Mouse (Mus musculus): Measurements from ENCODE around the gene D030056L22Rik.

Gene D030056L22Rik

DNA sequence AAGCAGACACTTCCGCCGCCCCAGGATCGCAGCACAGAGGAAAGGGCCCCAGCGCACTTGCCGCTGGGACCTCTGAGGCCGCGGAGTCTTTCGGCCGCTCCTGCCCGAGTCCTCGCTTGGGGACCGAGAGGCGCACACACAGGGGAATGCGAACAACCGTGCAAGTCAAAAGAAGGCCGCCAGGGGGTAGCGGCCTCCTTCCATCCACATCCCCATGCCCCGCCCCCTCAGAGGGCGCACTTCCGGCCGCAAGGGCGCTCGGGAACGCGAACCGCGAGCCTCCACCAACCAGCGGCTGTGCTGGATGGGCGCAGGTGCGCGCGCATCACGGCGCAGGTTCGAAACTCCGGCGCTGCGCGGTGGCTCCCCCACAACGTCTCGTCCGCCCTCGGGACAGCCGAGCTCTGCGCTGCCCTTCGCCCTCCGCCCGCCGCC, at the start of gene D030056L22Rik:
Gene D030056L22Rik (plus strand): TSS at position 328 of the 435 bp plus-strand sequence.
- in situ Hi-C loops (cut with MboI, MseI) = loop anchor here in 1 of 2 experiments (5.0 to 10.0 kb wide), 2 partner anchors 81 to 1308 kb away; partner anchors contain the start of genes Nmrk1 and Ostf1

DNA sequence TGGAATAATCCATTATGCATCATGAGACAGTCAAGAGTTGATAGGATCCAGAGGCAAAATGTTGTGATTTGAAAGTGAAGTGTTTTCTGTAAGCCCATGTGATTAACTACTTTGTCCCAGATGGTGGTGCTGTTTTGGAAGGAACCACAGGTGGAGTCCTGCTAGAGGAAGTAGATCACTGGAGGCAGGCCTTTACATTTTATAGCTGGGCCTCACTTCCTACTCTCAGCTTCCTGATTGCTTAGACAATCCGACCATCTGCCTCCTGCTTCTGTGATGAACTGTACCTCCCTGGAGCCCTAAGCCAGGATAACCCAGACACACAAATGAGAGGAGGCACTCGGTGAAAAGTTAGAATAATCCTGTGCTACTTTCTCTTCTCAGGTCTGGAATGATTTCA, 49.1 kb upstream of the D030056L22Rik start:
- in situ Hi-C loops (cut with MboI, MseI) = no loop called here

DNA sequence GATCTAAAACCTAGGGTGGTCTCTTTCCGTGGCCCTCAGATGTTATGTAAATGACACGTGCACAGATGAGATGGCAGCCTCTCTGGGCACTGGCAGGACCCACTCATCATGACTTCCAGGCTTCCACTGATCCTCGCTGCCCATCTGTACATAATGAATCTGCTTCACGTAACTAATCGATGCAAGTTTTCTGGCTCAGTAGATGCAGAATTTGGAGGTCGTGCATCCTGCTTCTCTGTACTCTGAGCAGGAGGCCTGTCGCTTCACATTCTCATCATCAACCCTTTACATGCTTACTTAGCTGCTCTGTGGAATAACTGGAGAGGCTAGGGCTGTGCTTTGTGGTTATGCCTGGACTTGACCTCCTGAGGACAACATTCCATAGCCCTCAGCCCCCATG, 46.0 kb upstream of the D030056L22Rik start:
- in situ Hi-C loops (cut with MboI, MseI) = loop anchor here in 1 of 2 experiments (5.0 kb wide), 1 partner anchor 35 kb away; the partner anchor contains the start of genes Nmrk1 and Ostf1

DNA sequence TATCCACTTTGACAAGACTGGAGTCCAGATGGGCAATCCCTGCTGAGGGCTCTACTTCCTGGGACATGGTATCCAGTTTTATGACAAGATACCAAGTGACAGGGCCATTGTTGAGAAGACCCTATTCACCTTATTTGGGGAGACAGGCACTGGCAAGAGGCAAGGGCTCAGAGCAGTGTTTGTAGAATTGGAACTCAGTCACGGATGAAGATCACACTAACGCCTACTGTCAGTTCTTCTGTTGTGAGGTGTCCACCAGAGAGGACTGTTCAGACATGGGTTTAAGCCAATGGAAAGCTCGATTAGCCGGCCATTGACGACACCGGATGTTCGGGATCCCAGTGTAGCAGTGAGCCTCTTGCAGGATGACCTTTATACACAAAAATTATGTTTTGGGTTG, 43.4 kb upstream of the D030056L22Rik start:
- in situ Hi-C loops (cut with MboI, MseI) = loop anchor here in 1 of 2 experiments (5.0 kb wide), 1 partner anchor 37 kb away; the partner anchor contains the start of genes Nmrk1 and Ostf1

DNA sequence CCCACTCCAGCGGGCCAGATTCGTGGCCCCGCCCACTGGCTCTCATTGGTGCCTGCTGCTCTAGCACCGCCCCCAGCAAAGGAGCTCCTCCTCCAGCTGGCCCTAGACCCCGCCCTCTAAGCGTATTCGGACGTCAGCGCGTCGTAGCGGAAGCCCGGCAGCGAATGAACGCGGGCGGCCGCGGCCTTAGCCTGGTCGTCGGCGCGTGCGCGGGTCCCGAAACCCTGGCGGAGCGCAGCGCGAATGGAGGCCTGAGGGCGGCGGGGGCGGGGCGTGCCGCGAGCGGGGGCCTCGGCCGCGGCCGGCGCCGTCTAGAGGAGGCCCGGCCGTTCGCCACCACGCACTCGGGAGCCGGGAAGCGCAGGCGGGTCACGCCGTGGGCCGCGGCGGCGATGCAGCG, 42.4 kb upstream of the D030056L22Rik start, which contains the start of gene Carnmt1:
Gene Carnmt1 (plus strand): TSS at position 157 of the 400 bp plus-strand sequence.
- in situ Hi-C loops (cut with MboI, MseI) = no loop called here

DNA sequence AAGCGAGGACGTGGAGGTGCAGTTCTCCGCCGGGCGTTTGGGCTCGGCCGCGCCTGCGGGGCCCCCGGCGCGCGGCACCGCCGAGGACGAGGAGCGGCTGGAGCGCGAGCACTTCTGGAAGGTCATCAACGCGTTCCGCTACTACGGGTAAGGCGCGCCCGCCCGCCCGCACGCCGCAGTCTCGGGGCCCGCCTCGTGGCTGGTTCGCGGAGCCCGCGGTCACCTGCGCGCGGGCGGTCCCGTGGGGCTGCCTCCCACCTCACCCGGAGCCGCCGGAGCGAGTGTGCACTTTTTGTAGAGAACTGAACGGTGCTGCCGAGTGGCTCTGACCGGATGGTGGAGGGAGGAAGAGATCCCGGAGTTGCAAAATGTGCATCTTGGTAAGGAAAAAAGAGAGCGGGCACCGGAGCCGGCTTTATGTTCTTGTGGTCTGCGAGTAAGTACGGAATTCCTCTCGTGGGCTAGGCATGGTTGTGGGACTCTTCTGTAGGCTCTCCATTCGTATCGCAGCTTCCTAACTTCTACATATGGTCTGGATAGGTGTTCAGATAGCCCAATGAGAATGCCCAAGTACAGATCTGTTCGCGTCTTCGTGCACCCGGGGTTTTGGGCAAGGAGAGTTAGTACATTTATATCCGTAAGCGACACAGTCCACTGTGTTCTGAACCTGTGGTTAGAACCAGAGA, 41.8 kb upstream of the D030056L22Rik start:
- in situ Hi-C loops (cut with MboI, MseI) = no loop called here

DNA sequence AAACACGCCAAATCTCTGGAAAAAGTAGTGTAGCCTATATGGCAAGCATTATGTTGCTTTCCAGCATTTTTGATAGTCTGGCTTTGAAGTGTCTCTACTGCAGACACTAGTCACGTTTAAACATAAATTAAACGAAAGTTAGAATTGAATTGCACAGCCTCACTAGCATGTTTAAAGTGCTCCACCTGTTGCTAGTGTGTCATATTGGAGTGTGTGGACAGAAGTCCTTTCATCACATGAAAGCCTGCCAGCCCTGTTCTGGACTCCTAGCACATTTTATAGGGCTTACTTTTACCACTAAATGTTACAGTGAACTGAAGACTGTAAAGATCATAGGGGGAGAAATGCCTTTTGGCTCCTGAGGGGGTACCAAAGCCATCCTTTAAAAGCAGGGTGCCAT, 40.5 kb upstream of the D030056L22Rik start:
- in situ Hi-C loops (cut with MboI, MseI) = no loop called here

DNA sequence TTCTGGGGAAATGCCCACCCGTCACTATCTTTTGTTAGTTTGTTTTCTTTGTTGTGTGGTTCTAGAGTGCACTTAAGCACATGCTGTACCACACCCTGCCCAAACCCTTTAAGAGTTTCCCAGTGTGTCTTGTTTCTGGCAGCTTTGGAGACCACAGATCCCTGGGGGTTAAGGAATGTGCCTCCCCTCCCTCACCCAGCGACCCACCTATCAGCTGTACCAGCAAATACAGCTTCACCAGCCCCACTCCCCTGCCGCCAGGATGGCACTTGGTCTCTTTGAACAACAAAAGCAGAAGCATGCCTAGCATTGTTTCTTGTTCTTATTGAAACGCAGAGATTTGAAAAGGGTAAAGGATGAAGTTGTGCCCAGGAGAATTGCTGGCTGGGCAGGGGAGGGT, 39.9 kb upstream of the D030056L22Rik start:
- in situ Hi-C loops (cut with MboI, MseI) = no loop called here

DNA sequence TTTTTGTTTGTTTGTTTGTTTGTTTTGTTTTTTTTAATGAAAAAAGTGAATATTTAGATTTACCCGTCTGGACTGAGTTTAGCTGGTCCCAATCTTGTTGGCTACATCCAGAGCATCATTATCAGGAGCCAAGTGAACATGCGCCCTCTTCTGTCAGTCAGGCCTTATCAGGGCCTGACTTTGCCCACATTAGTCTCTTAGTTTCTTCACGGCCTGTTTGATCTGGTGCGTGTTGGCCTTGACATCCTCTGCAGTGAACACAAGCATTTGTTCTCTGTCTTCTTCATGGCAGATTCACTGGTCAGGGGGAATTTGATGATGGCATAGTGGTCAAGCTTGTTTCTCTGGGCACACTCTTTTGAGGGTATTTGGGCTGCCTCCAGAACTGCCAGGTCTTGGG, 30.9 kb upstream of the D030056L22Rik start:
- in situ Hi-C loops (cut with MboI, MseI) = no loop called here

DNA sequence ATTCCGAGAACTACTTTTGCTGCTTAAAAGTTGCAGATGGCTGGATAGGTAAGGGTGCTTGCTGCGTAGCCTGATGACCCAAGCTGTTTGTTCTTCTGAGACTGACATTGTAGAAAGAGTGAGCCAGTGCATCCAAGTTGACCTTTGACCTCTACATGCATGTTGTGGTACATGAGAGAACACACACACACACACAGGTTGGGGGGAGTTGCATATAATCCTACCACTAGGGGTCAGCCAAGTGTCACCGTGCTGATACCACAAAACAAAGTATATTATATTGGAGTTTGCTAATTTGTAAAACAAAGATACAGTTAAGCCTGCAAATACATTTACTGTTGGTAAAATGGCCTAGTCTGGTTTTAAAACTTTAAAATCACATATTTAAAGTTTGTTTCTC, 25.4 kb upstream of the D030056L22Rik start:
- in situ Hi-C loops (cut with MboI, MseI) = no loop called here

DNA sequence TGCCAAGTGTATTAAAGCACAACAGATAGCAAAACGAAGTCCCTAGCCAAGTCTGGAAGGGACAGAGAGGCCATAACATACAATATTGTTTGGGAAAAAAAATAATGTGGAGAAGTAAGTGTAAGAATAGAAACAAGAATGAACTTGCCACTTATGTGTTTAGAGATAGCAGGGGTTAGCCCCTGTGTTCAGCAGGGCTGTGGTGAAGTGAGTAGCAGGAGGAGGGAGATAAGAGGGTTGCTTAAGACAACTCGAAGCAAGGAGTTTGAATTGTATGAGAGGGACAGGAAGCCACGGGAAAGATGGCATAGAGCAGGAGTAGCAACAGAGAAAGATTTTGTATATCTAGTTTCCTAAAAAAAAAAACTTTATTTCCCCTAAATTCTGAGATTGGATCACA, 20.8 kb upstream of the D030056L22Rik start:
- in situ Hi-C loops (cut with MboI, MseI) = loop anchor here (5.0 to 10.0 kb wide), 2 partner anchors 140 to 913 kb away; no protein-coding TSS in a partner anchor

DNA sequence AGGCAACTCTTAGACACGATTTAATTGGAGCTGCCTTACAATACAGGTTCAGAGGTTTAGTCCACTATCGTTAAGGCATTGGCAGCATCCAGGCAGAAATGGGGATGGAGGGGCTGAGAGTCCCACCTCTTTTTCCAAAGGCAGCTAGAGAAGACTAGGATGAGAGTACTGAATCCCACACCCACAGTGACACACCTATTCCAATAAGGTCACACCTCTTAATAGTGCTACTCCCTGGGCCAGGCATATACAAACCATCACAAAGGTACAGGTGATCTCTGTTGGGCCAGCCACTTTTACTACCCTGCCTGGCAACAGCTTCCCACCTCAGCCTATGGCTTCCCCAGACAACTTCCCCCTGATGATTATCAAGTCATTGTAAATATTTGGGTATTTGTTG, 20.2 kb upstream of the D030056L22Rik start:
- in situ Hi-C loops (cut with MboI, MseI) = loop anchor here (5.0 to 10.0 kb wide), 2 partner anchors 140 to 912 kb away; no protein-coding TSS in a partner anchor

DNA sequence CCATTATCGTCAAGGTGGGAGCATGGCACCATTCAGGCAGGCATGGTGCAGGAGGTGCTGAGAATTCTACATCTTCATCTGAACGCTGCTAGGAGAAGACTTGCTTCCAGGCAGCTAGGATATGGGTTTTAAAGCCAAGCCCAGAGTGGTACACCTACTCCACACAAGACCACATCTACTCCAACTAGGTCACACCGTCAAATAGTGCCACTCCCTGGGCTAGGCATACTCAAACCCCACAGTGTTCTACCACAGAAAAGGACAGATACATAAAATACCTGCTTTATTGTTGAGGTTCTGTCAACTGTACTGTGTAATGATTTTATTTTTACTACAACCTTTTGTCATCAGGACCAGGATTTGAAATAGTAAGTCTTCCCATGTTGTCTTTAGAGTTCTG, 17.9 kb upstream of the D030056L22Rik start:
- in situ Hi-C loops (cut with MboI, MseI) = loop anchor here in 1 of 2 experiments (10.0 kb wide), 1 partner anchor 910 kb away; no protein-coding TSS in a partner anchor

DNA sequence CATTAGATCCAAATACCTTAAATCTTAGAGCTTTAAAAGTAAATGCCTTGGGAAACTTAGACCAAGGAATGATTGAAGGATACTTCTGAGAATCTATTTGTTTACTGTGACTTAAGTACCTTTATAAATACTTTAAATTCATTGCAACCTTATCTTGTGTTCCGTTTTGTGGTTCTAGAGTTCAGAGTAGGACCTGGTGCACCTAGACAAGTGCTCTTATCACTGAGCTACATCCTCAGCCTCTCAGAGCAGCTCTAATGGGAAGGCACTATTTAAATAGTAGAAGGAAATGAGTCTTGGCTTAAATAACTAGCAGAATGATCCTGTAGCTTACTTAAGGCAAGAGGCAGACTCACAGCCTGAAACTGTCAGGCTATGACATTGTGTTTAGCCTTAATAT, 17.4 kb upstream of the D030056L22Rik start:
- in situ Hi-C loops (cut with MboI, MseI) = loop anchor here in 1 of 2 experiments (10.0 kb wide), 1 partner anchor 909 kb away; no protein-coding TSS in a partner anchor

DNA sequence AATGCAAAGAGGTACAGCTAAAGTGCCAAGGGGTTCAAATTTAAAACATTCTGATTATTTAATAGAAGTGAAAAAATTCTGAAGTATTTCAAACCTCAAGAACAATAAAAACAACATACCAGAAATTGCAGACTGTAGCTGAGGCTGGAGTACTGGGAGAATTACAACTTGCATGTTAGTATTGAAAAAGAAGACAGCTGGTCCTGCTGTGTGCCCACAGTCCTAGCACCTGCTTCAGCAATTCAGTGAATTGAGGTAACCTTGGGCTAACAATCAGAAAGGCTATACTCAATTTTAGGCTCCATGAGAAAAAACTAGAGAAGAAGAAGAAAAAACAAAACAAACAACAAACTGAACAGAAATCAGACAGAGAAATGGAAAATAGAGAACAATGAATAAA, 4.9 kb upstream of the D030056L22Rik start:
- in situ Hi-C loops (cut with MboI, MseI) = no loop called here

DNA sequence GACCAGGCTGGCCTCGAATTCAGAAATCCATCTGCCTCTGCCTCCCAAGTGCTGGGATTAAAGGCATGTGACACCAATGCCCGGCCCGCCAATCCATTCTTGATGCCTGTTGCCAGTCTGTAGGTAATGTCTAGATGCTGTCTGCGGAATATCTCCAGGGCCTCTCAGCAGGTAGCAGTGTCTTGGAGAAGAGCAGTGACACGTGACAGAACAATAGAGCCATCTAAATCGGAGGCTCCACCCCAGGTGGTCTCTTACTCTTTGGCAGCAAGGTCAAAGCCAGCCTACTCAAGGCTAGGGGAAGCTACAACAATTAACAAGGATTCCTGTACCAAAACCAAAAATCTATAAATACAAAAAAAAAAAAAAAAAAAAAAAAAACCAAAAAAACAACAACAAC, 2.1 kb upstream of the D030056L22Rik start:
- in situ Hi-C loops (cut with MboI, MseI) = loop anchor here in 1 of 2 experiments (5.0 to 10.0 kb wide), 2 partner anchors 79 to 1306 kb away; partner anchors contain the start of genes Nmrk1 and Ostf1

DNA sequence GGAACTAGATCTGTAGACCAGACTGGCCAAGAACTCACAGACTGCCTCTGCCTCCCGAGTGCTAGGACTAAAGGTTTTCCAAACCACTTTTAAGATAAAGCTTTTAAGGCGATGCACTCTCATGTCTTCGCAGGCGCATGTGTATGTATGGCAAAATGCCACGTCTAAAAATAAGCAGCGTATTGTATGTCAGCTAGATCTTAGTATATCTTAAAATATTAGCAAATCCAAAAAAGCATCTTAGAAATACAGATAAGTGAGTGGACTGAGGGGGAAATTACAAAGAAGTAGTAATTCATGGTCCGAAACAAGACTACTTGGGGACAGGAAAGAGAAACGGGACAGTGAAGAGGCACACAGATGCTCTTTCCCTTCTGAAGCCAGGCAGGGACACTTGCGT, 1.4 kb upstream of the D030056L22Rik start:
- in situ Hi-C loops (cut with MboI, MseI) = loop anchor here in 1 of 2 experiments (5.0 to 10.0 kb wide), 2 partner anchors 79 to 1307 kb away; partner anchors contain the start of genes Nmrk1 and Ostf1

DNA sequence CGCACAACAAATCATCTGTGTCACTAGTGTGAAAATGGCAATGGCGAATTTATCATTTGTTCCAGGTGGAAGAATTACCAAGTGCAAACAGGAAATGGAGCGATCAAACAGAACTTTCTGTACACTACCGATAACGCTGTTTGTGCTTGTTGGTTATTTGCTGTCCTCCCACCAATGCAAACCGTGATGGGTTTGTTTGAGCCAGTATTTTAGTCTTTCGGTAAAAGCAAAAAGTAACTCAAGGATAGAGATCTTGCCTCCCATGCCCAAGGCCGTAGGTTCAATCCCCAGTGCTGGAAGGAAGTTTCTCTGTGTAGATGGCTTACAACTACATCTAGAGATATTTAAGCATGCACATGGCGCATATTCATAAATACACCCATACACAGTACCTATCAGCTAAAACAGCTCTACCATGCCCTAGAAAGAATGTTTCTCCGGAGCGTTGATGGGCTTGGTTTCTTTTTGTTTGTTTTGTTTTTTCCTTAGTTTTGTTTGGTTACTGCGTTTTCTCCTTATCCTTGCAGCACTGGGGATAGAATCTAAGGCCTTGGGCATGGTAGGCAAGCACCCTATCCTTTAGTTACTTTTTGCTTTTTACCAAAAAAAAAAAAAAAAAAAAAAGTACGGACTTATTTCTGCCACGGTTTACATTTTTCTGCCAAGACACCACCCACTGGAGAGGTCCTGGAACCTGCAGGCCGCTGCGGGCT, 684 bp upstream of the D030056L22Rik start:
- in situ Hi-C loops (cut with MboI, MseI) = loop anchor here in 1 of 2 experiments (5.0 to 10.0 kb wide), 2 partner anchors 80 to 1308 kb away; partner anchors contain the start of genes Nmrk1 and Ostf1

DNA sequence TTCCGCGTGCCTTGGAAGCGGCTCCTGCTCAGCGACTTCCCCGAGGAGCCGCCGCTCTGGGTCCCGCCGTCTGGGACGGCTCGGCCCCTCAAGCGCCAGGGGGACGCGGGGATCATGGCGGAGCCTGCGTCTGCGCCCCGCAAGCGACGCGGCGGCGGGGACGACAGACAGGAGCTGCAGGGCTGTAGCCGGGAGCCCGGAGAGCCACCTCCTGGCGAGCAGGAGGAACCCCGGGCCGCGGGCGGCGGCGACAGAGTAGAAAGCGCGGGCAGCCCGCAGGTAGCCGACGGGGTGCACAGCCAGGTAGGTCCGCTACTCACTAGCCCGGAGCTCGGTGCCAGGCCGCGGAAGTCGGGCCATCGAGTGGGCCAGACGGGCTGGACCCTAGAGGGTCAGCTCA, 364 bp downstream of the D030056L22Rik start:
- in situ Hi-C loops (cut with MboI, MseI) = loop anchor here in 1 of 2 experiments (5.0 to 10.0 kb wide), 2 partner anchors 81 to 1309 kb away; partner anchors contain the start of genes Nmrk1 and Ostf1

DNA sequence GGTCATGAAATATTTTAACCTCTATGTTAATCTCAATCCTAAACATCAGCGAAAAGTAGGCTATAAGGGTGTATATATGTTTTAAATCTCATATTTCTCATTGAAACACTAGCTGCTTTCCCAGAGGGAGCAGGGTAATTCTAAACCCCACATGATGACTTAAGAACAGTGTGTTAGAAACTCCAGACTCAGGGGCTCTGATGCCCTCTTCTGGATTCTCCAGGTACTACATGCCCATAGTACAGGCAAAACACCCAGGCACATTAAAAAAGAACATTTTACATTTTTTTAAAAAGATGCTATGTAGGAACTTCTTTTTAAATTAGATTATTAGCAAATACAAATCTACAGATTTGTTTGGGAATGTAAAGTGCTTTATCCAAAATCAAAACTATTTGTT, 3.4 kb downstream of the D030056L22Rik start:
- in situ Hi-C loops (cut with MboI, MseI) = loop anchor here in 1 of 2 experiments (10.0 kb wide), 1 partner anchor 1312 kb away; no protein-coding TSS in a partner anchor

DNA sequence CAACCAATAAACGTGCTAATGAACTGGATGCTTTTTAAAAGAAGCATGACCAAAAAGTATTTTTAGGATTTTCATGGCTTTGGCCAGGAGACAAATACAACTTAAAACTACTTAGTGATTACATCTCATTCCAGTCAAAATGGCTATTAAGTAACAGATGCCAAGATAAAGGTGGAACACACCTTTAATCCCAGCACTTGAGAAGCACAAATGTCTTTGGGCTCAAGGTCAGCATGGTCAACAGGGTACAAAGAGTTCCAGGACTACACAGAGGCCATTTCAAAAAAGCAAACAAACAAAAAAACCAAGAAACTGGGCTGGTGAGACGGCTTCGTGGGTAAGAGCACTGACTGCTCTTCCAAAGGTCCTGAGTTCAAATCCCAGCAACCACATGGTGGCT, 7.3 kb downstream of the D030056L22Rik start:
- in situ Hi-C loops (cut with MboI, MseI) = loop anchor here (5.0 to 10.0 kb wide), 2 partner anchors 114 to 117 kb away; no protein-coding TSS in a partner anchor

Data from T-helper 17 cell (primary cell).